Mouse (Mus musculus) bone marrow macrophage, adult 2 months (primary cell): Measurements from ENCODE around the gene Atp2a3.

ENCODE experiments used
- CTCF ChIP-seq: IDR thresholded peaks from 2 replicates; pipeline ENCODE4 v1.5.1; 2012; ENCODE audit warnings: low read depth, mild to moderate bottlenecking, low read length, moderate library complexity
- POLR2A ChIP-seq: IDR thresholded peaks from 2 replicates; pipeline ENCODE4 v1.6.1; 2012; ENCODE audit warnings: mild to moderate bottlenecking, low read depth, low read length, borderline replicate concordance

GRCm38 (mm10) chr11:72962378-72962777, 1.4 kb downstream of the Atp2a3 start:
- TF ChIP-seq CTCF (no peak), POLR2A (no peak)
